Mouse (Mus musculus): ENCODE measurements around the gene Map4k2.
"Not testable (repeated sequence)": the region's sequence is repeated elsewhere in the genome, so short reads cannot be mapped to it uniquely, and the experiment has no call there.

Gene Map4k2

DNA sequence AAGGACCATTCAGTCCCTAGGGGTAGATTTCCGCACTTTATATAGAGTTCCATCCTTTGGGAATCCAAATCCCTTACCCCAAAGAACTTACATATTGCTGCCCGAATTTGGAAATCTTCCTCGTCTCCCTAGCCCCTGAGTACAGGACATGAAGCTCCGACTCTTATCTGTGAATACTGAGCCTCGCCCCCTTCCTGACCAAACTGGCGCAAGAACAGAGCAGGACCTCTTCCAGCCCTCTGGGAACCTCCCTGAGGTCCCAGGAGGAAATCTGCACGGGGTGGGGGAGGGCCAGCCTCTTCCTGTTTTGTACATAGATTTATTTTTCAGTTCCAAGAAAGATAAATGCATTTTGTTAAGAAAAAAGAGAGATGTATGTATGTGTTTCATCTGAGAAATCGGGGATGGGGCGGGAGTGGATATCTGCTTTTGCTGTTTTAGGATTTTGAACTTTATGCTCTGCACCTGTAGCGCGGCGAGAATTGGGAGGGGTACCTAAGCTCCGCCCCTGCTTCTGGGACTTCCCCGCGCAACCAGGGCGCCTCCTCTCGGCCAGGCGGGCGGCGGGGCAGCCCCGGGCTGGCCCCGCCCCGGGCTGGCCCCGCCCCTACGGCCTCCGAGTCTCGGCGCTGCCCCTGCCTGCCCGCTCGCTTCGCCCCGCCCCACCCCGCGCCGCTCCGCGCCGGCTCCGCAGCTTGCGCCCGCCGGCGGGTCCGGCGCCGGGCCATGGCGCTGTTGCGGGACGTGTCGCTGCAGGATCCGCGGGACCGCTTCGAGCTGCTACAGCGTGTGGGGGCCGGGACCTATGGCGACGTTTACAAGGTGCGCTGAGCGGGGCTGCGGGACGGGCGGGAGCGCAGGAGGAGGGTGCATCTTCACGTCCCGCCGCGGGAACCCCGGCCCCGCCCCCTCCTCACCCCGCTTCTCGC is at the start of gene Map4k2:
TSS of gene Map4k2 (plus strand) at position 612 of the 929 bp plus-strand sequence.
- DNase-seq (ENCODE audit: low spot score), result peak; percentile 81

- DNase-seq (ENCODE audit: low spot score), result no peak
Measured at GRCm38 (mm10) chr19:6292262-6292661, 48.7 kb upstream of the Map4k2 start.

DNA sequence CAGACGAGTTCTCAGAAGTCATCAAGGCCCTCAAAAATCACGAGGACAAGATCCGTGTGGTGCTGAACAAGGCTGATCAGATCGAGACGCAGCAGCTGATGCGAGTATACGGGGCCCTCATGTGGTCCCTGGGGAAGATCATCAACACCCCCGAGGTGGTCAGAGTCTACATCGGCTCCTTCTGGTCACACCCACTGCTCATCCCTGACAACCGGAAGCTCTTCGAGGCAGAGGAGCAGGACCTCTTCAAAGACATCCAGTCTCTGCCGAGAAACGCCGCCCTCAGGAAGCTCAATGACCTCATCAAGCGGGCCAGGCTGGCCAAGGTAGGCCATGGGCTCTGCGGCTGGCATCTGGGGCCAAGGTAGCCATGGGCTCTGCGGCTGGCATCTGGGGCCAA is 46.6 kb upstream of the Map4k2 start:
- DNase-seq (ENCODE audit: low spot score), result no peak

DNA sequence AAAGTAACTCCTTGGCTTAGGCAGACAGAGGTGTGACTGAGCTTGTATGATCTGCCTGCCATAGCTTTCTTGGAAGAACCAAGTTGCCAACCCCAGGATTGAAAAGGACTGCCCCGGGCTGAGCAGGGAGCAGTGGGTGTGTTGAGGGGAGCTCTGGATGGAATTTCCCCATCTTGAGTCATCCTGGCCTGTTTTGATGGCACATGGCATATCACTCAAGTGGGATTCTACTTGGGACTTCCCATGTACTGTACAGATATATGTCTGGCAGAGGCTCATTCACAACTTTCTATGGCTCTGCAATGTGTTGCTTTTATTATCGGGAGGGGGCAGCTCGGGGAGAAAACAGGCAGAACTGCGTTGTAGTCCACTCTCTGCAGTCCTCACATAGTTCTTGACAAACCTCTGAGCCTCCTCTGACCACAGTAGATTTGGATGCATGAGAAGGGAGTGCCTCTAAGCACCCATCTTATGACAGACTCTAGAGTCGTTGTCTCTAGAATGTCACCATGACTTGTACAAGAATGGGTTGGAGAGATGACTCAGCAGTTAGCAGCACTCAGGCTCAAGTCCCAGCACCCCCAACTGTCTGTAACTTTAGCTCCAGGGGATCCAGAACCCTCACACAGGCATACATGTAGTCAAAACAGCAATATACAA is 44.3 kb upstream of the Map4k2 start:
- DNase-seq (ENCODE audit: low spot score), result no peak

DNA sequence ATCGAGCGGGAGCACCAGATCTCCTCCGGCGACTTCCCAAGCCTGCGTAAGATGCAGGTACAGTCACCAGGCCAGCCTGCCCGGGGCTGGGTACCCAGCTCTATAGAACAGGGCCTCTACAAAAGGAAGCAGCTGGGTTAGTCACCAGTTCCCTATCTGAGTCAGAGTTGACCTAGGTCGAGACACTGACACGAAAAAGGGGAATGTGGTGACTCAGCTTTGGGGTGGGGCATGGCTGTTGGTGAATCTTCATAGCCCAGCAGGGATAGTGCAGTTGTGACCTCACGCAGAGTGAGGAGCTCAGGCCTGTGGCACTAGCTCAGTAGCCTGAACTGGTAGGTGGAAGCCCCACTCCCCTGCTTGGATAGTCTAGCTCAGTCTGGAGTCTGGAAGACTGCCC is 43.3 kb upstream of the Map4k2 start:
- no peak for DNase-seq (ENCODE audit: low spot score)

DNA sequence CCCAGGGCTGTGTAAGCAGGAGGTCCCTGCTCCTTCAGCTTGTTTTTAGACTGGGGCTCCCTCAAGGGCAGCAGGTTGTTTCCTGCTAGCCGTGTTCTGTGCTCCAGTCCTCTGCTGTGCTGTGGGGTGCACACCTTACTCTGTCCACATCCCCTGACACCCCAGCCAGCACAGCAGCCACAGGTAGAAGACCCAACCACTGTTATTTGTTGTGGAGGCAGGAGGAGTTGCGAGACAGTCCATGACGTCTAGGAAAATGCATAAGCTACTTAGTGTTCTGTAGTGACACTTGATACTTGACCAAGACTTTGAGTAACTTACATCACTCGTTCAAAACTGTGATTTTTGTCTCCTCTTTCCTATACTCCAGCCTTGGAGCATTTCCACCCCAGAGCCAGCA is 41.9 kb upstream of the Map4k2 start:
- no peak for DNase-seq (ENCODE audit: low spot score)

- DNase-seq (ENCODE audit: low spot score), result no peak
Measured at GRCm38 (mm10) chr19:6299450-6300267, 41.3 kb upstream of the Map4k2 start.

DNA sequence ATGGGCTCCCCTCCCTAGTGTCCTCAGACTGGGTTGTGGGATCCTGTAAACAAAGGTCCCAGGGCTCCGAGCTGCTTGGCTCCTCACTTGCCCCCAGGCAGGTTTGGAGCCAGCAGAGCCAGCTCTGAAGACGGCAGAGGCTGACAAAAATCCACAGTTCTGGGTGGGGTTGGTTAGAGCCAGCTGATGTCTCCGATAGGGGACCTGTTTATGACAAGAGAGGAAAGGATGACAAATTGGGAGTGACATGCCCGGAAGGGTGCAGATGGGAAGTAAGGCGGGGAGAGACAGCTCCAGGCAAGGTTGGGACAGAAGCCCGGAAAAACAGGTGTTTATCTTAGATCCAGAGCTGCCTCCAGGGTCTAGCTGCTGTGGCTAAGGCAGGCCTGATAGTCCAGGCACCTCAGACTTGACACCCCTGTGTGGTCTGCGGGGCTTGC is 40.5 kb upstream of the Map4k2 start:
- DNase-seq (ENCODE audit: low spot score), result no peak

- DNase-seq (ENCODE audit: low spot score), result no peak
Measured at GRCm38 (mm10) chr19:6302114-6302513, 38.8 kb upstream of the Map4k2 start.

DNA sequence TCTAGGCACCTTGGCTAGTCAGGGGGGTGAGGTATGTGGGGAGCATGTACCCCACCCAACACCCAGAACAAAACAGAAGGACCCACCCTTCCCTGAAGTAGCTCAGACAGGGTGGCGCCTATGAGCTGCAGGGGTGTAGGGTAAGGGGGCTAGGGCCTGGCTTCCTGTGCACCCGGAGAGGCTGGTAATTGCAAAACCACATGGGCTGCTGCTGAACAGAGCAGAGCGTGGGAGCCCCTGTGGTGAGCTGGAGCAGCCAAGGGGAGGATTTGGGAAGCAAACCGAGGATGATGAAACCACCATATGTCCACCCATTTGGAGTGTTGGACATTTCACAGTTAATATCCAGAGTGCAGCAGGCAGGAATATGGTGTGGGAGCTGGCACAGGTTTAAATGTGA is 38.4 kb upstream of the Map4k2 start:
- DNase-seq (ENCODE audit: low spot score), result no peak

DNA sequence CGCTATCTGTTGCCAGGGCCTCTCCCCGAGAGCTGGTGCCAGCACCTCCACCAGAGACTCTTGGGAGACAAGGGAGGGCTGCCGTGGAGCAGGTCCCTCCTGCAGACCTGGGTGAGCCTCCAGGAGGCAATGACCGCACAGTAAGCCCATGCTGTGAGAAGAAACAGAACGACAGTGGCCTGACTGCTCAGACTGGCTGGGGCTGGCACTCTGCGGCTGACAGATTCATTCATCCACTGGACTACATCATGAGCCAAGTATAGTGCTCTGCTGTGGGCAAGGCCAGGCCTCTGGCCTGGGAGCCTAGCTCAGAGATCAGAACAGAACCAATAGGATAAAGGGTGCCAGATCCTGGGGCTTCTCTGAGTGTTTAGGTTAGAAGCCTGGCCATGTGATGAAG is 37.1 kb upstream of the Map4k2 start:
- DNase-seq (ENCODE audit: low spot score), result no peak

GRCm38 (mm10) chr19:6304787-6305516 is 36.0 kb upstream of the Map4k2 start:
- DNase-seq (ENCODE audit: low spot score), result peak; percentile 92

GRCm38 (mm10) chr19:6305517-6306115 is 35.3 kb upstream of the Map4k2 start:
- no peak for DNase-seq (ENCODE audit: low spot score)

DNA sequence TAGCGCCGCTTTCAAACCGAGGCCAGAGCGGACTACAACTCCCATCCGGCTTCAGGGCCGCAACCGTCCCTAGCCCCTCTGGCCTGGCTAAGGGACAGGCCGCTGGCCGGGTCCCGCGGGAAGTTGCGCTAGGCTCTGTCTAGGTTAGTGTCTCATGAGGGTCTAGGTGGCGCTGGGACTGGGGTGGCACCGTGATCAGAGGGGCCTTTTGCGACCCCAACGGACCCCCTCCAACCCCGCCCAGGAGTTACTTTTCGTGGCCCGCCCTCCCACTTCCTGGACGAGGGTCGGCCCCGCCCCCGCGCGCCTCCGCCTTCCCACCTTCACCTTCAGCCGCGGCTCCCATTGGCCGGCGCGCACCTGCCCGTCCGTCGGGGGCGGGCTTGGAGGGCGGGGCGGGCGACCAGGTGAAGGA is 34.8 kb upstream of the Map4k2 start, which contains the start of gene Cdc42bpg:
TSS of gene Cdc42bpg (plus strand) at position 320 of the 415 bp plus-strand sequence.
- DNase-seq (ENCODE audit: low spot score), result peak; percentile 78

DNA sequence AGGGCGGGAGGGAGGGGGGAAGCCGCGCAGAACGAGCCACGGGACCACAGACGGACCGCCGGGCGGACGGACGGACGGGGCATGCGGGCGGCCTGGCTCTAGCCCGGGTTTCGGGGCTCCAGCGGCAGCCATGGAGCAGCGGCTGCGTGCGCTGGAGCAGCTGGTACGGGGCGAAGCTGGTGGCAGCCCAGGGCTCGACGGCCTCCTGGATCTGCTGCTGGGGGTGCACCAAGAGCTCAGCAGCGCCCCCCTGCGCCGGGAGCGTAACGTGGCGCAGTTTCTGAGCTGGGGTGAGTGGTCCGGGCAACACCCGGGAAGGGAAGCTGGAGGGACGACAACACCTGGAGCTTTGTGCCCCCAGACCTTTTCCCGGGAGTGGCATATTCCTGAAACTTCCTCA is 34.3 kb upstream of the Map4k2 start:
- DNase-seq (ENCODE audit: low spot score), result peak; percentile 82

DNA sequence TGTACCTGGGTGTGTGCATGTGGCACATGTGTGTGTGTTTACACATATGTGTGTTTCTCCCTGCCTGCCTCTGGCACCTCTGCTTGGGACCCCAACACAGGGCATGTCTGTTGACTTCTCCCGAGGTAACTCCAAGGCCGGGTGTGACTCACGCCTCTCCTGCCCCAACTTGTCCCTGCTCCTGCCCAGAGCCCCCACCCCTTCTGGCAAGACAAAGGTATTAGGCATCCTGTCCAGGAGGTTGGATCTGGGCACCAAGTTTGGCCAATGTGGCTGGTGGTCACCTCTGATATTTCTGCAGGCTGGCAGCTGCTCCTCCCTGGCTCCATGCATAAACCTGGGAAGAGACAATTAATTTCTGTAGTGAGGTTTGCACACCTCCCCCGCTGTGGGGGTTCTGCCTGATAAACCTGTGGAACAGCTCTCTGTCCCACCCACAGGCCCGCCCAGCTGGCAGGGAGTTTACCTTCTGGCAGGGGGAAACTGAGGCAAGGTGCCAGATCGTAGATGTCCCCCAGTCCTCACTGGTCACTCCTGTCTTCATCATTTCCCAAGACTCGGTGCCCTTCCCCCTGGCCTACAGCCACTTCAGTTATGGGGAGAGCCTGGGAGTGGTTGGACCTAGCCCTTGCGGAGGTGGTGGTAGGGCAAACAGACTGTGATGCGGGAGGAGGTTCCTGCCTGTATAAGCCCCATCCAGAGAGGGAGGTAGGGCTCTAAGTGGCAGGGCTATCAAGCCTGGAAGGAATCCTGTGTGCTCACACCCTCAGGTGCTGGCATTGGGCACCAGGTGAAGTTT is 33.0 kb upstream of the Map4k2 start:
- no peak for DNase-seq (ENCODE audit: low spot score)

GRCm38 (mm10) chr19:6310181-6310580 is 30.8 kb upstream of the Map4k2 start:
- no peak for DNase-seq (ENCODE audit: low spot score)

DNA sequence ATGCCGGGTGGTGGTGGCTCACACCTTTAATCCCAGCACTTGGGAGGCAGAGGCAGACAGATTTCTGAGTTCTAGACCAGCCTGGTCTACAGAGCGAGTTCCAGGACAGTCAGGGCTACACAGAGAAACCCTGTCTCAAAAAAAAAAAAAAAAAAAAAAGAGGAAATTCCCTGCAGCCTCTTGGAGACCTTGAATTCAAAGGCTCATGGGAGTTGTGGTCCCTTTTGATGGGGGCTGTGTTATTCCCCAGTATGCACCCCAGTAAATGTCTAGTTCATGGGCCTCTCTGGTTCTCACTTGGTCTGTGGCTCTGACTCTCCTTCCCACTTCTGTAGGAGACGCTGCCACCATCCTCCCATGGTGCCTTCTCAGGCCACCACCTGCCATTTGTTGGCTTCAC is 29.2 kb upstream of the Map4k2 start:
- DNase-seq (ENCODE audit: low spot score), result not testable (repeated sequence)

DNA sequence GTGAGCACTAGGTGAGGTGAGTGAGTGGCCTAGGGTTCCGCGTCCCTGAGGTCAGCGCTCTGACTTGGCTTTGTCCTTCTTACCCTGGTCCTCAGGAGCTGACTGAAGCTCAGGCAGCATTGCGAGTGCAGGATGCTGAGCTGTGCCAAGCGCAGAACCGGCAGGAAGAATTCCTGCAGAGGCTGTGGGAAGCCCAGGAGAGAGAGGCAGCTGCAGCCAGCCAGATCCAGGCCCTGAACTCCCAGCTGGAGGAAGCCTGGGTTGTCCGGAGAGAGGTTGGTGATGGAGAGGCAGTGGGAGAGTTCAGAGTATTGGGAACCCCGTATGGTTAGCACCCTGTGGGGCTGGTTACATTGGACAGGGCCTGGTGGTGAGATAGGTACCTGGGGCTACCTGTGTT is 27.1 kb upstream of the Map4k2 start:
- DNase-seq (ENCODE audit: low spot score), result no peak

GRCm38 (mm10) chr19:6314513-6314912 is 26.4 kb upstream of the Map4k2 start:
- DNase-seq (ENCODE audit: low spot score), result no peak

Data from retina, embryonic 14.5 days (tissue).